ENCODE assay signal across 19 mouse cellular contexts in genomic region chr16:29928291-29928690, GRCm38 (mm10).
DNase-seq lines count a peak whose midpoint lies in the region; ATAC-seq and TF ChIP-seq lines count a peak whose summit lies in the region.
"Had no signal": no experiment of that assay in that cellular context is flagged by ENCODE, and none has a peak within 500 bp of the region (broad histone marks: within the 10 kb centered on the region; RNA-seq: fewer than 3 reads in every experiment).

No protein-coding gene starts in this region.

- no peaks in the 10 kb centered on the region for H3K27me3 ChIP-seq in kidney, embryonic 16.5 days (ENCODE audit: insufficient read depth, low read length)
- no peaks in the 10 kb centered on the region for H3K27me3 ChIP-seq in stomach, embryonic 15.5 days (replicated peaks)
- no peaks in the 10 kb centered on the region for H3K27me3 ChIP-seq in stomach, postnatal 0 days (ENCODE audit: control insufficient read depth, insufficient read depth, low read length)
- H3K27me3 ChIP-seq: CH12.LX; embryonic facial prominence, embryonic 12.5 days; heart, embryonic 13.5 days; hindbrain, embryonic 13.5 days; Patski had no signal

- peaks cover 4% of the 10 kb centered on the region; the same call in 1 of the 2 replicates for H3K9me3 ChIP-seq in kidney, embryonic 16.5 days (ENCODE audit: low read length)
- H3K9me3 ChIP-seq in stomach, embryonic 15.5 days: no peaks in the 10 kb centered on the region
- H3K9me3 ChIP-seq in stomach, postnatal 0 days (ENCODE audit: control insufficient read depth, low read length): no peaks in the 10 kb centered on the region
- H3K9me3 ChIP-seq: embryonic facial prominence, embryonic 12.5 days; heart, embryonic 13.5 days had no signal

- no peak for ATAC-seq in kidney, embryonic 16.5 days (ENCODE audit: low FRiP score, low TSS enrichment)
- ATAC-seq in stomach, embryonic 15.5 days (ENCODE audit: insufficient read depth, low FRiP score, low read depth): no peak
- ATAC-seq in stomach, postnatal 0 days (ENCODE audit: low FRiP score, low TSS enrichment): no peak
- ATAC-seq: activated CD4-positive, CD25-positive, alpha-beta regulatory T cell, adult 4 months; forebrain, embryonic 16.5 days; hindbrain, postnatal 0 days; Patski had no signal

- no peaks in the 10 kb centered on the region for H3K4me1 ChIP-seq in kidney, embryonic 16.5 days (ENCODE audit: insufficient read depth, low read length)
- no peaks in the 10 kb centered on the region; the same call in 1 of the 2 replicates for H3K4me1 ChIP-seq in stomach, embryonic 15.5 days
- H3K4me1 ChIP-seq in stomach, postnatal 0 days (replicated peaks; ENCODE audit: control insufficient read depth, insufficient read depth): no peaks in the 10 kb centered on the region
- H3K4me1 ChIP-seq: embryonic facial prominence, embryonic 12.5 days had no signal

- WGBS in kidney, embryonic 16.5 days: 64% methylated on average over 4 of the region's 4 CpGs
- 80% methylated on average over 4 of the region's 4 CpGs for WGBS in stomach, embryonic 15.5 days
- 61% methylated on average over 4 of the region's 4 CpGs for WGBS in stomach, postnatal 0 days

- no peaks in the 10 kb centered on the region for H3K36me3 ChIP-seq in kidney, embryonic 16.5 days (ENCODE audit: insufficient read depth, low read length)
- no peaks in the 10 kb centered on the region for H3K36me3 ChIP-seq in stomach, embryonic 15.5 days
- no peaks in the 10 kb centered on the region for H3K36me3 ChIP-seq in stomach, postnatal 0 days (ENCODE audit: control insufficient read depth, insufficient read depth, low read length)
- H3K36me3 ChIP-seq: embryonic facial prominence, embryonic 12.5 days; heart, embryonic 13.5 days; hindbrain, embryonic 13.5 days had no signal

- H3K9ac ChIP-seq in kidney, embryonic 16.5 days (replicated peaks; ENCODE audit: low read length): no peak overlapping the region
- no peak overlapping the region for H3K9ac ChIP-seq in stomach, embryonic 15.5 days
- H3K9ac ChIP-seq in stomach, postnatal 0 days (ENCODE audit: low read length): no peak overlapping the region
- H3K9ac ChIP-seq: heart, embryonic 13.5 days; hindbrain, embryonic 13.5 days had no signal

- no peak for TF ChIP-seq EP300 in stomach, postnatal 0 days (optimal IDR thresholded peaks at IDR 0.05)

- no peak overlapping the region for H3K4me2 ChIP-seq in kidney, embryonic 16.5 days (replicated peaks; ENCODE audit: low read depth, low read length)
- no peak overlapping the region for H3K4me2 ChIP-seq in stomach, embryonic 15.5 days
- no peak overlapping the region for H3K4me2 ChIP-seq in stomach, postnatal 0 days (replicated peaks; ENCODE audit: low read depth)
- H3K4me2 ChIP-seq: embryonic facial prominence, embryonic 12.5 days; heart, embryonic 13.5 days; hindbrain, embryonic 13.5 days had no signal

- H3K27ac ChIP-seq in kidney, embryonic 16.5 days (ENCODE audit: low read length): no peak overlapping the region
- H3K27ac ChIP-seq in stomach, embryonic 15.5 days: peak overlapping the region; percentile 18; the same call in 1 of the 2 replicates
- no peak overlapping the region for H3K27ac ChIP-seq in stomach, postnatal 0 days (replicated peaks)
- H3K27ac ChIP-seq: embryonic facial prominence, embryonic 12.5 days; heart, embryonic 13.5 days; hindbrain, embryonic 13.5 days; hindbrain, postnatal 0 days had no signal

- DNase-seq in heart, adult 8-10 months (ENCODE audit: low spot score): peak; percentile 36
- DNase-seq in heart, postnatal 4 days: no peak
- peak; percentile 36 for DNase-seq in kidney, postnatal 14 days
- DNase-seq in stomach, postnatal 0 days (ENCODE audit: low spot score): no peak
- DNase-seq: adrenal gland, postnatal 14 days; cerebellum, adult 11-12 months; cerebellum, adult 9-10 months; cerebellum, postnatal 25 days; gastrocnemius, postnatal 36 days had no signal

- TF ChIP-seq CTCF in stomach, postnatal 0 days (IDR thresholded peaks at IDR 0.05; ENCODE audit: low read depth): no peak

- H3K4me3 ChIP-seq in kidney, embryonic 16.5 days (ENCODE audit: low read length): no peak overlapping the region
- H3K4me3 ChIP-seq in stomach, embryonic 15.5 days (replicated peaks): no peak overlapping the region
- H3K4me3 ChIP-seq in stomach, postnatal 0 days (ENCODE audit: low read depth, low read length): no peak overlapping the region
- H3K4me3 ChIP-seq: embryonic facial prominence, embryonic 12.5 days; heart, embryonic 13.5 days; hindbrain, embryonic 13.5 days had no signal

Comparison
In these comparisons a context has a peak if more than half of its experiments do, and no peak if none do; other contexts are left out.
1. DNase-seq: peak in heart, adult 8-10 months (single experiment) and kidney, postnatal 14 days (single experiment); none in heart, postnatal 4 days (single experiment) and stomach, postnatal 0 days (single experiment).